Mouse (Mus musculus): ENCODE measurements around the gene Ltb.

The Ltb gene

GRCm38 (mm10) chr17:35193881-35194843 lies at the start of gene Ltb:
Gene Ltb, plus strand, starts transcription at chr17:35194439.
- DNase-seq (ENCODE audit: low read depth) = peak; percentile 88

GRCm38 (mm10) chr17:35146139-35146538 lies 48.1 kb upstream of the Ltb start:
- no peak for DNase-seq (ENCODE audit: low read depth)

GRCm38 (mm10) chr17:35147348-35147747 lies 46.9 kb upstream of the Ltb start:
- DNase-seq (ENCODE audit: low read depth) = no peak

GRCm38 (mm10) chr17:35147922-35148639 lies 46.2 kb upstream of the Ltb start:
- no peak for DNase-seq (ENCODE audit: low read depth)

GRCm38 (mm10) chr17:35152121-35152520 lies 42.1 kb upstream of the Ltb start:
- no peak for DNase-seq (ENCODE audit: low read depth)

- no peak for DNase-seq (ENCODE audit: low read depth)
Measured at GRCm38 (mm10) chr17:35153077-35153476, 41.2 kb upstream of the Ltb start.

- no peak for DNase-seq (ENCODE audit: low read depth)
Measured at GRCm38 (mm10) chr17:35153931-35154330, 40.3 kb upstream of the Ltb start.

- DNase-seq (ENCODE audit: low read depth) = no peak
Measured at GRCm38 (mm10) chr17:35154616-35155015, 39.6 kb upstream of the Ltb start.

- no peak for DNase-seq (ENCODE audit: low read depth)
Measured at GRCm38 (mm10) chr17:35155451-35155850, 38.8 kb upstream of the Ltb start.

GRCm38 (mm10) chr17:35156461-35157200 lies 37.6 kb upstream of the Ltb start:
- DNase-seq (ENCODE audit: low read depth) = no peak

- no peak for DNase-seq (ENCODE audit: low read depth)
Measured at GRCm38 (mm10) chr17:35157254-35157653, 37.0 kb upstream of the Ltb start.

GRCm38 (mm10) chr17:35157661-35158175 lies 36.5 kb upstream of the Ltb start:
- no peak for DNase-seq (ENCODE audit: low read depth)

- no peak for DNase-seq (ENCODE audit: low read depth)
Measured at GRCm38 (mm10) chr17:35158850-35159593, 35.2 kb upstream of the Ltb start.

- DNase-seq (ENCODE audit: low read depth) = no peak
Measured at GRCm38 (mm10) chr17:35159638-35160037, 34.6 kb upstream of the Ltb start.

- no peak for DNase-seq (ENCODE audit: low read depth)
Measured at GRCm38 (mm10) chr17:35161421-35161820, 32.8 kb upstream of the Ltb start.

GRCm38 (mm10) chr17:35162121-35162520 lies 32.1 kb upstream of the Ltb start:
- DNase-seq (ENCODE audit: low read depth) = no peak

GRCm38 (mm10) chr17:35162730-35163129 lies 31.5 kb upstream of the Ltb start:
- no peak for DNase-seq (ENCODE audit: low read depth)

GRCm38 (mm10) chr17:35163326-35164081 lies 30.7 kb upstream of the Ltb start:
- no peak for DNase-seq (ENCODE audit: low read depth)

- no peak for DNase-seq (ENCODE audit: low read depth)
Measured at GRCm38 (mm10) chr17:35164218-35164567, 30.0 kb upstream of the Ltb start.

- peak; percentile 99 for DNase-seq (ENCODE audit: low read depth)
Measured at GRCm38 (mm10) chr17:35164568-35165450, 29.4 kb upstream of the Ltb start, which contains the start of gene Prrc2a. Gene Prrc2a, minus strand, starts transcription at chr17:35164897.

Measured in naive thymus-derived CD4-positive, alpha-beta T cell, adult 2 months (primary cell).